Mouse (Mus musculus) spleen, postnatal 10 days (tissue): ENCODE data around the gene Trpv6.
A peak's percentile ranks its signal among the peaks of the same experiment; 100 is the strongest.

Source experiments
- DNase-seq, 2 experiments: peaks; one replicate each; pipeline ENCODE4 v3.0.0; 2021 to 2022; ENCODE audit warnings: low spot score in 2 of 2

The Trpv6 gene

DNA sequence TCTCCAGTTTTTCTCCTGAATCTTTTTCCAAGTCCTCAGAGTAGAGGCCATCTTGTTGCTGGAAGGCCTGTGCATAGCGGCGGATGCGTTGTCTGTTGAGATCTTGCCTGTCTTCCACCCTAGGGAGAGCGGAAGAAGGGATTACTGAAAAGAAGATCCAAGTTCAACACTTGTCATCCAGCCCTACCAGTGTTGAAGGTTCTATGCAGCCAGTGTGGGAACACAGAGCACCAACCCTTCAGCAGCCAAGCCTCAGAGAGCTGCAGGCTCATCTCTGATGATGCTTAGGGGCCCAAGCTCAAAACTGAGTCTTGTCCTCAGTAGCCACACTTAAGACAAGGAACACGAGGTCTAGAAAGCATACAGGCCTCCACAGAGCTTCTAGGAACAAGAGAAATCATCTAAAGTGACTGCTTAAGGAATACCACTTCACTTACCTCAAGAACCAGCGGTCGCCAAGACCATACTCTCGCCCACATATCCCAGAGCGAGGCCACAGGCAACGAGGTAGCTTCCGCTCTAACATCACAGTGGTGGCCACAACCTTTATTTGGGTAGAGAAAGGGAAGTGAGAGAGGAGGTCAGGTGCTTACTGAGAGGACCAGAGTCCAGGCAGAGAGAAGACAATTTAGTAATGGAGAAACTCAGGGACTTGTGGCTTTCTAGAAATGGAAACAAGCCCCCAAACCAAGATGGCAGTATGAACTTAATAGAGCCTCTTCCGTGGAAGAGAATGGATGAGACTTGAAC lies 14.8 kb downstream of the Trpv6 start:
- no peak for DNase-seq

DNA sequence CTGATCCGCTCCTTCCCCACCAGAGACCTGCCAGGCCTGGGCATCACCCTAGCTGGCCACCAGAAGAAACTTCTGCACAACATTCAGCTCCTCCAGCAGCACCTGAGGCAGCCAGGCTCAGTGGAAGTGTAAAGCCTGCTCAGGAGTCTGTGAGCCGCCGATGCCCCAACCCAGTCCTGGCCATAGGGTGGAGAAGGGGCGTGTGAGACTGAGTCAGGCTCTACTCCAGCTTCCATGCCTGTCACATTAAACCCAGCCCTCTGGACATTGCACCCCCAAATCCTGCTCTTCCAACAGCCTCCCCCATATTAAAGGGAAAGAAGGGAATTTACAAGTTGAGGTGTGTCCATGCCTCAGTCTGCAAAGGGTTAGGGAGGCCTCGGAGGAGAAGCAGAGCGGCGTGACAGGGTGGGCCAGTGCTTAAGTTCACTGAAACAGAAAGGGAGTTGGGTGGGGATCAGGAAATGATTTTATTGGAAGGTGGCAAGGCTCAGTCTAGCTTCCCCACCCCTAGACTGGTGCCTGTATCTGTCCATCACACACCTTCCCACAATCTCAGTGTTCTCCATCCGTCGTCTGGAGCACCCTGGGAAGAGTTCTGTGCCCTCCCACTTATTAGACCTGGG lies 15.9 kb downstream of the Trpv6 start:
- no peak for DNase-seq

DNA sequence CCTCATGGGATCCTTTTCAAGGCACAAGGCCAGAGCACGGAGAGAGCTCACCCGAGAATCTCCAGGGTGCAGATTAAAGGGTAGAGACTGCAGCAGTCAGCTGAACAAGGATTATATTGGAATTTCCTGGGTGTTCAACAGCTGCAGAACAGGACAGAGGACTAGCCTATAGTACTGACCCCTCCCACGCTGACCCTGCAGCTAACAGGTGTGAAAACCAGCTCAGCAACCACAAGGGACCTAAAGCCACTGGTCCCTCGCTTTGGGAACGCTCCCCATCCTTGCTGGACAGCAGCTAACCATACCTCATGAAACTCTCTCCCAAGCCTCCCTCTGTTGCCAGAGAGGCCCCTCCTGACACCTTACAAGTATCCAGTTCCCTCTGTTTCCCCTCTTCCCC lies 28.6 kb downstream of the Trpv6 start:
- no peak for DNase-seq

DNA sequence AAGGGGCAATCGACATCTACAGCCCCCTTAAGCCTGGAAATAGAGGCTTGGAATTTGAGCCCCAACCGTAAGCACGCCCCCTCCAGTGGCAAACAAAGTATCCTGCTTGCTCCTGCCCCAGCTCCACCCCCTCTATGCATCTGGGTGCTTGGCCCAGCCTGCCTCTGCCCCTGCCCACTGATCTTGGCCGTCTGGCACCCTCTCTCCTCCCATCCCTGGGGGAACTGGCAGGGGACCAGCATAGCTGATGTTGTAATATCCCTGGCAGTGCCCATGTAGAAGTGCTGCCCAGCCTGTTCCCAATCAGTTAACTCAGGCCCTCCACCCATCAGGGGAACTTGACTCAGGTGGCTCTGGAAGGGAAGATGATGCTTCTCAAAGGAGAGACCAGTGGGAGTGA lies 30.0 kb downstream of the Trpv6 start:
- no peak for DNase-seq

DNA sequence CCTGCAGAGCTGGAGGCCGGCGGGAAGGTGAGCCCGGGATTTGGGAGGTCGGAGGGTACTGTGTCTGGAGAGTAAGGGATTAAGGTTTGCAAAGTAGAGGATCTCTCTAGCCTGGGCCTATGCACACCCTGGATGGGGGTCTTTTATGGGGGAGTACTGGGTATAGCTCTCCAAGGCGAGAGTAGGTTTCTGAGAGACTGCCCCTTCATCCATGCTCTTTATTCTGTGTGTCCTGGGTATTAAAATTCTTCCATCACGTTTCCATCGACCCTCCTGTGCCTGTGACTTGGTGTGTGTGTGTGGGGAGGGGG lies 30.5 kb downstream of the Trpv6 start:
- no peak for DNase-seq

DNA sequence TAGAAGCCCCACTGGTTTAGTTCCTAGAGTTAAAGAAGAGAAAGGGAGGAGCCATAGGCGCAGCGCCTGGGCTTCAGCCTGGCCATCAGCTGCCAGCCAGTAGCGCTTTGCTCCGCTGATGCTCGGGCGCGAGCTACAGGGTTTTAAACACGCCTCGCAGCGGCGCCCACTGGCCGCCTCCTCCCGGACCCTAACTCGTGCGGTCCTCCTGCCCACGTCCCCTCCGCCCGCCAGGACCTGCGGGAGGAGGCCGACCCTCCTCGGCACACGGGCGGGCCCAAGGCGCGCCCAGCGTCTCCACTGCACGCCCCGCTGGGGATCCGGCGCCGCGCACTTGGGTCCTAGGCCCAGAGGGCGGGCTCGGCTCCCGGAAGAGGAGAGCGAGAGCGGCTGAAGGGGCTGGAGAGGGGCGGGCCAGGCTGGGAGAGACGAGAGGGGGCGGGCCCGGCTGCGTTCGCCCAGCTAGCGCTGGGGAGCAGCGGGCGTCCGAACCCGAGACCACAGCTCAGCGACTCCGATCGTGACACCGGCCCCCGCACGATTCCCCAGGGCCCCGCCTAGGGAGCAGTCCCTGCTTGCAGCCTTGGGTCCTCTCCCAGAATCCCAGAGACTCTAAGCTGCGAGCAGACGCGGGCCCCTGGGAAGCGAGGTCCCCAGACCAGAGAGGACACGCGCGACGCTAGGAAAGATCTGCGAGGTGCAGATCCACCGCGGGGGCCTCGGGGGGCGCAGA lies 31.0 kb downstream of the Trpv6 start, which contains the start of gene Ephb6:
Gene Ephb6 (plus strand): TSS at position 422 of the 733 bp plus-strand sequence.
- DNase-seq: peak; percentile 20 to 62

DNA sequence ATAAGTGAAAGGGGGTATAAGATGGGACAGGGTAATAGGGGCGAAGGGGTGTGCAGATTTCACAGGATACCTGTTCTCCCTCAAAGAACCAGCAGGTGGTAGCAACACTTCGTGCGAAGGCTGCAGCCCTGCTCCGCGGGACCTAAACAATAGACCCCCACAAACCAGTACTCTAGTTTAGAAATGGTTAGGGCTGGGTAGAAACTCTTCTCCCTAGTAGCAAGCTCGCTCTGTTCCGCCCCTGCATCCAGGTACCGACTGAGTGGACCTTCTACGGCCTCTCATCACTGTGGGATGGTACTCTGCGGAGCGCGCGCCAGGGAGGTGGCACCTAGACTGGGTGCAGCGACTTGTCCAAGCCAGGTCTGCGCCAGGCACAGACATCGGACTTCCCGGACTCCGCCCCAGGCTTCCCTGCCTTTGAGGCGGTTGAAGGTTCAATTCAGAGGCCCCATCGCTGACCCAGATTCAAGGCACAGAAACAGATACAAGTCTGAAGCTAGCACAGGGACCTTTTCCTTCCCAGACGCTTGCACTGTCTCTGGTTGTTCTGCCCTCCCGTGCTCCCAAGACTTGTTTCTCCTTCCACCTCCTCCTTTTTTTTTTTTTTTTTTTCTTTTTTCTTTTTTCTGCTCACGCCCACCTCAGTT lies 31.7 kb downstream of the Trpv6 start:
- peak; percentile 31 to 51 for DNase-seq

DNA sequence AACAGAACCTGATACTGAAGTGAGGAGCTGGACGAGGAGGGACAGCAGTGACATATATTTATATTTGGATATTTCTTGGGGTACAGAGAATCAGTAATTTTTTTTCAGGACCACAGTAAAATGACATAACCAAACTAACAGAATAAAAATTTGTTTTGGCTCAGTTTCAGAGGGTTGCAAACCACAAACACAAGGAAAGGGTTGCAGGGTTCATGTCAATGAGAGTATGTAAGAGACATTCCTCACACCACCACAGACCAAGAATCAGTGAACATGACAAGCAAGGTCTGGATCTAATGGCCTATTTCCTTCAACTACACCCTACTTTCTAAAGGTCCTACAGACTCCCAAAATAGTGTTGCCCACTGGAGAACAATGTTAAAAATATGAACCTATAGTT lies 54.0 kb downstream of the Trpv6 start:
- no peak for DNase-seq

DNA sequence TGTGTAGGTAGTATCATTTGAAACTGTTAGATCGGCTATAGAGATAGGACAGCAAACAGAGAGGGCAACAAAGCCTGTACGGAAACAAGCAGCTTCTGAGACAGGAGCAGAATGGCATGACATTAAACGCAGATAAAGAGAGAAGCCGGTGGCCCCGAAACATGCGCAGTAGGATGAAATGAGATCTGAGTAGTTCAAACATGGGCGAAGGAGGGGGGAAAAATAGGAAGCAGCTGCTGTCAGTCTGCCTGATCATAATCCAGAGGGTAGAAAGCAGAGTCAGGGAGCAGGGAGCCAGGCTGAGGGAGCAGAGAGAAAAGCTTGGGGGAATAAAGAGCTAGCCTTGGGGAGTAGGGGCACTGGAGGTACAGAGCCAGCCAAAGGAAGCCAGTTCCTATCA lies 54.9 kb downstream of the Trpv6 start:
- no peak for DNase-seq

DNA sequence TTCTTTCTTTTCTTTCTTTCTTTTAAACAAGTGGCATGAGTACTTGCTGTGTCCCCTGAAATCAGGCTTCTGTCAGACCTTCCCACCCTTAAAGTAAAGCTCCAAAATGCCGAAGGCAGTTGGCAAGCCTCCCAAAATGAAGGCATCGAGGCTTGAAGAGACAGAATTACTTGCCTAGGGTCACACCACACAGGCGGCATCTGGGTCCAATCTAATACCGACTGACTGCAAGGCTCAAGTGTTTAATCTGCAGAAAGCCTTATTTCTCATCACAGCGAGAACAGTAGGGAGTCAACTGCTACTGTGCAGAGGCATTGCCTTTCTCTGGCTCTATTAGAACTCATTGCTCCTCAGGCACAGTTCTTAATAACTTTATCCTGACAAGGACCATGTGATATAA lies 58.9 kb downstream of the Trpv6 start:
- no peak for DNase-seq

DNA sequence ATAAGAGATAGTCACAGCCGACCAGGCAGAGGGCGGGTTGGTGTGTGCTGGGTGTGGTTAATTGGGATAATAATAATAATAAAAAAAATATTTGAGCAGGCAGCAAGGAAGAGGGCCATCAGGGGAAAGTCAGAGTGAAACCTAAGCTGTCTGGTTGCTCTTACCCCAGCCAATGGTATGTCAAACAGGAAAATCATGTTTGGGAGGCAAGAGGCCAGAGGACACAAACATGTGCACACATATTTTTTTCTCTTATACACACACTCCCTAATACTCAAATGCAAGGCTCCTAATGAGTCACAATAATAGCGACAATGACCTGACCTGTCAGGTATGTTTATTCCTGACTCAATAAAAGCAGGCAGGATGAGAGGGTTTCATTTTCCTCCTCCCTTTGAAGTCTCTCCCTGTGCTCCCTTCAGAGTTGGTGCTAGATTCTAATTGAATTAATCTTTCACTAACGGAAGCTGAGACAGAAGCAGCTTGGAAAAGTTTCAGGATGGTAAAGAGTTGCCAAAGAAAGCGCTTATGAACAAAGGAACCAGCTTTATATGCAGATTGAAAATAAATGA lies 59.6 kb downstream of the Trpv6 start:
- no peak for DNase-seq
